Mouse (Mus musculus): ENCODE measurements around the gene S100b. TPM values are rescaled to one million over a fixed set of nuclear protein-coding genes. Genes with fewer than 3 reads are reported as not detected.

The S100b gene
- polyA plus RNA-seq, 1 experiment: 3.1 TPM

GRCm38 (mm10) chr10:76257231-76257630 lies 3.6 kb downstream of the S100b start:
- no peak for TF ChIP-seq POLR2A (IDR thresholded peaks at IDR 0.05; ENCODE audit: borderline replicate concordance, extremely low read depth, low read depth, low read length)
- TF ChIP-seq CTCF (IDR thresholded peaks at IDR 0.05; ENCODE audit: insufficient read depth, low read length): no peak
- no peak for DNase-seq
- 76% methylated on average over 7 of the region's 7 CpGs for WGBS
- peaks cover 12% of the 10 kb centered on the region for H3K4me1 ChIP-seq (ENCODE audit: control insufficient read depth, insufficient read depth, low read length)
- no peak overlapping the region for H3K4me3 ChIP-seq (replicated peaks; ENCODE audit: extremely low read depth, low read depth, low read length)

DNA sequence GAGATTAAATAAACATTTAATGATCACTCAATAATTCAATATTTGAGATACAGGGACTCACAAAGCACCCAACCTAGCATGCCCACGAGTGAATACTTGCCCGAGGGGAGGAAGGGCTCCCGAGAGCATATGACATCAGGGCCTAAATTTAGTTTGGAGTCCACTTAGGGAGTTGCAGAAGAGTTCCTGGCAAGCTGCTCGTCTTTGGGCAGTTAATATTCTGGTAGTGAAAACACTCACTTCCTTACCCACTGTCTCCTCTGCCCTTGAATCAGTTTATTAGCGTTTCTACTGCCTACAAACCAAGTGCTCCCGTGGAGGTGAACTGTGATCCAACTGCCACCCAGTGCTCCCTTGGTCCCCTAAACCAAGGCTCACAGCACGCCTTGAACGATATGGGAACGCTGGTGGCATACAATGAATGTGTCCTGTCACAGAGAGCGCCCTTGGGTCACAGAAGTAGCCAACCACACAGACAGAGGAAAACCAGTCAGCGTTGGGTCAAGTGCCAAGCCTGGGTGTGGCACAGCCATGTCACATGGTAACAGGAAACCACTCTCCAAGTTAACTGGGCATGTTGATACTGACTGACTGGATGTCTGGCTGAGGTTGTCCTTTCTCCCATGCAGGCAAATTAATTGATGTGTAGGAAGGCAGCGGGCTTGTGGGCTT lies 4.2 kb downstream of the S100b start:
- Histone ChIP-seq H3K4me3 (replicated peaks; ENCODE audit: extremely low read depth, low read depth, low read length) (peak overlapping the region; percentile 31), H3K4me1 (ENCODE audit: control insufficient read depth, insufficient read depth, low read length) (peaks cover 12% of the 10 kb centered on the region)
- TF ChIP-seq CTCF (IDR thresholded peaks at IDR 0.05; ENCODE audit: insufficient read depth, low read length): no peak
- TF ChIP-seq POLR2A (IDR thresholded peaks at IDR 0.05; ENCODE audit: borderline replicate concordance, extremely low read depth, low read depth, low read length): no peak
- DNase-seq: peak; percentile 74
- WGBS: 12% methylated on average over 12 of the region's 12 CpGs

DNA sequence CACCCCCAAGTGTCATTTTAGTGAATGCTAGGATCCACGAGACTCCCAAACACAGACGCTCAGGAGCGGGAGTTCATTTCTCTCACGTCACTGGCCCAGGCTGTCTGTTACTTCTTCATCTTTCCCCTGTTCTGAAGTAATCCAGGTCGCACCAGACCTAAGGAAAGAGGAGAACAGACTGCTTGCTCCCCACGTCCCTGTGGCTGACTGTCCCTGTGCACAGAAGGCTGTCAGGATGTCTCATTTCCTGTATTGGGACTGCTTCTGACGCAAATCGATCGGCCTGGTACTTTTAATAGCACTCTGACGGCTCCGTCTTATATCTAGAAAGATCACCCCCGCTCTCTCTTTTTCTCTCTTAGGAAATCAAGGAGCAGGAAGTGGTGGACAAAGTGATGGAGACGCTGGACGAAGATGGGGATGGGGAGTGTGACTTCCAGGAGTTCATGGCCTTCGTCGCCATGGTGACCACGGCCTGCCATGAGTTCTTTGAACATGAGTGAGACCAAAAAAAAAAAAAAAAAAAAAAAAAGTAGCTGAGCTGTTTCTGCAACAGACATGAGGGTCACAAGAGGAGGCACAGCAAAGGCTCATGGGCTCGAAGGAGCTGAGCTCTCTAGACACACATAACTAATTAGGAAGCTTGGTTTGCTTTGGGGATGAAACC lies 6.0 kb downstream of the S100b start:
- no peak for DNase-seq
- 55% methylated on average over 18 of the region's 18 CpGs for WGBS
- H3K4me1 ChIP-seq (ENCODE audit: control insufficient read depth, insufficient read depth, low read length): peaks cover 12% of the 10 kb centered on the region
- TF ChIP-seq POLR2A (IDR thresholded peaks at IDR 0.05; ENCODE audit: borderline replicate concordance, extremely low read depth, low read depth, low read length): no peak
- no peak overlapping the region for H3K4me3 ChIP-seq (replicated peaks; ENCODE audit: extremely low read depth, low read depth, low read length)

DNA sequence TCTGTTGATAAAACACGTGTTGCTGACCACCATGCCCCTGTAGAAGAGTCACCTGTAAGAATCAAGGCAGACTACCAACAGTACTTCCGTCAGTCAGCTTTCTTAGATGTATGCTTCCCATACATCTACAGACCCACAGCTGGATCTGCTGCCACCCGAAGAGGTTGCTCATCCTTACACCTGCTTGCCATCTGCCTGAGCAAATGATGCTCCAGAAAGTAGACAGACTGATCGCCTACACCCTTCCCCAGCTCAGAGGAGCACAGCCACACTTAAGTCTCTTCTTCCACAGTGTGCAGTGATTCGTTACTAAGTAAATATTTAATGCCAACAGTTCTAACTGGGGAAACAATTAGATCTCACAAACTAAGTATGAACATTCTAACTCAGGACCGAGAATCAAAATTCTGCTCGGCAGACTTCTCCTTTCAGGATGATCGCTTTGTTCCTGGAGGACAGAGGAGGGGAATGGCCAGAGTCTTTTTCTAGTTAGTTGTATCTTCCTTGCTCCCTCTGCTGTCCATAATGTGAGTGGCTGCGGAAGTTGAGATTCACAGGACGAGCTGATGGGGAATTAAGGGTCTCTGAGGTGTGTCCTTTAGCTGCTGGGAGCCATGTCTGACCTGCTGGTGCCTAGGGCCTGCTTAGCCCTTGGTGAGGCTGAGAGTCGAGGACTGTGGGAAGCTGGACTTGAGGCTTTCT lies 6.9 kb downstream of the S100b start:
- 50% methylated on average over 11 of the region's 11 CpGs for WGBS
- DNase-seq: no peak
- peaks cover 12% of the 10 kb centered on the region for H3K4me1 ChIP-seq (ENCODE audit: control insufficient read depth, insufficient read depth, low read length)
- H3K4me3 ChIP-seq (replicated peaks; ENCODE audit: extremely low read depth, low read depth, low read length): no peak overlapping the region
- TF ChIP-seq CTCF (IDR thresholded peaks at IDR 0.05; ENCODE audit: insufficient read depth, low read length) (no peak), POLR2A (IDR thresholded peaks at IDR 0.05; ENCODE audit: borderline replicate concordance, extremely low read depth, low read depth, low read length) (no peak)

DNA sequence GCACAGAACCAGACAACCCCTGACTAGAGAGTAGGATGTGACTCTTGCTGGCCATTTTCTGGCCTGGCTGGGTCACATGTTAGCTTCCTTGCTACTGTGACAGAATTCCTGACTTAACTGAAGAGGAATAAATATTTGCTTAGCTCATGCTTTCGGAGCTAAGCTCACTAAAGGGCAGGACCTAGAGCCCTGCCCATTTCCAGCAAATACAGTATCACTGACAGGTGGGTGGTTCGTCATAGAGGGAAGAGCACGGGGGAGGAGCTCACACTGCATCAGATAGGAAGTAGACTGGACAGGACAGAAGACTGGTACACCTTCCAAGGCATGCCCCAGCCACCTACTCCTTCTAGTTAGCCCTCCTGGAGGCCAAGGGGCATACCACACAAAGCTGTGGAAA lies 7.8 kb downstream of the S100b start:
- Histone ChIP-seq H3K4me1 (ENCODE audit: control insufficient read depth, insufficient read depth, low read length) (peaks cover 12% of the 10 kb centered on the region), H3K4me3 (replicated peaks; ENCODE audit: extremely low read depth, low read depth, low read length) (no peak overlapping the region)
- peak; percentile 42 for DNase-seq
- TF ChIP-seq POLR2A (IDR thresholded peaks at IDR 0.05; ENCODE audit: borderline replicate concordance, extremely low read depth, low read depth, low read length): no peak
- TF ChIP-seq CTCF (IDR thresholded peaks at IDR 0.05; ENCODE audit: insufficient read depth, low read length): no peak
- WGBS: 74% methylated on average over 3 of the region's 3 CpGs

DNA sequence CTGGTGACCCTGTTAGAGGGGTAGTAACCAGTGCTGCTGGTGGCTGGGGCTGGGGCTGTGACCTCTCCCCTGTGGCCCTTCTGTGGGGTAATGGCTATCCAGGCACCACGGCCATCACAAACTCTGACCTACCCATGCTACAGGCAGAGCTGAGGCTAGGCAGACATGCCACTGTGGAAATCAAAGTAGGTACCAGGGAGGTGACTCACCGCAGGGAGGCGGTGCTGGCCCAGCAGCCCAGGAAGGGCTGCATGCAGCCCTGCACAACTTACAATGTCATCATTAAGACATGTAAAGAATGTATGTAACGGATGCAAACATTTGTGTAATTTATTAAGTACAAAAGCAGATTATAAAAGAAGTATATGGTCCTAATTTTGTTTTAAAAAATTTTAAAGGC lies 8.8 kb downstream of the S100b start:
- Histone ChIP-seq H3K4me1 (ENCODE audit: control insufficient read depth, insufficient read depth, low read length) (peaks cover 10% of the 10 kb centered on the region; the same call in 1 of the 2 replicates), H3K4me3 (replicated peaks; ENCODE audit: extremely low read depth, low read depth, low read length) (no peak overlapping the region)
- peak; percentile 4; the same call in 1 of the 2 replicates for TF ChIP-seq CTCF (IDR thresholded peaks at IDR 0.05; ENCODE audit: insufficient read depth, low read length)
- no peak for TF ChIP-seq POLR2A (IDR thresholded peaks at IDR 0.05; ENCODE audit: borderline replicate concordance, extremely low read depth, low read depth, low read length)
- WGBS: 69% methylated on average over 4 of the region's 4 CpGs
- DNase-seq: no peak

DNA sequence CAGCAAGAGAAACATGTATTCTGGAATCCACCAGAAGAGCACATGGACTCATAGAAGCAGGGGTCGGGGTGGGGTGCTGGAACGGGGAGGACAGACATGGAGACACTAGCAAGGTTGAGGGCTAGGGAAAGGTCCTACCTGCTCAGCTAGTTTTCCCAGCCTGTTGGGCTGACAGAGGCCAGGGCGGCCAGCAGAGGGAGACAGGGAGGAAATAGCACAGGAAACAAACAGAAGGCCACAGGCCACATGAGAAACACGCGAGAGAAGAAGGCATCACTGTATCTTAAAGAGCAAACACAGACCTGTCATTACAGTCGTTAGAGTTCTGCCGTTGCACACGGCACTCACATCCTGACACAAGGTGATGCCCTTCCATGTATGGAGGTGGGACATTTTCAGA lies 17.6 kb downstream of the S100b start:
- H3K4me1 ChIP-seq (ENCODE audit: control insufficient read depth, insufficient read depth, low read length): no peaks in the 10 kb centered on the region
- DNase-seq: peak; percentile 45
- WGBS: 35% methylated on average over 8 of the region's 8 CpGs
- no peak overlapping the region for H3K4me3 ChIP-seq (replicated peaks; ENCODE audit: extremely low read depth, low read depth, low read length)
- TF ChIP-seq CTCF (IDR thresholded peaks at IDR 0.05; ENCODE audit: insufficient read depth, low read length): peak; percentile 70
- TF ChIP-seq POLR2A (IDR thresholded peaks at IDR 0.05; ENCODE audit: borderline replicate concordance, extremely low read depth, low read depth, low read length): no peak

DNA sequence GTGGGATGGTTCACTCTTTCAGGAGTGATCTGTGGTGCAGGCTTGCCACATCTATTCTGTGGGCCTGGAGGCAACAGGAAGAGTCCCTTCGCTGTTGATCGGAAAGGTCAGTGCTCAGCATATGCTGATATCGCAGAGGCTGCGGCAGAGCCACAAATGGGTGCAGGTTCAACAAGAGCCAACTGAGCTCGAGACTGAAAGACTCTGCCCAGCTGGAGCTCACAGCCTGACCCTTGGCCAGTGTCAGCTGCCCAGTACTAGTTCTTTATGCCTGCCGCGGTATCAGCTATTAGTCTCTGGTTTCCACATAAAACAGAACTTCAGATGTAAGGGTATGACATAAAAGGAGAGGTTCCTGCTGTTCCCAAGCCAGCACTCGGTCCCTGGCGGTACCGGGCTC lies 21.6 kb downstream of the S100b start:
- Histone ChIP-seq H3K4me1 (ENCODE audit: control insufficient read depth, insufficient read depth, low read length) (no peaks in the 10 kb centered on the region), H3K4me3 (replicated peaks; ENCODE audit: extremely low read depth, low read depth, low read length) (no peak overlapping the region)
- TF ChIP-seq CTCF (IDR thresholded peaks at IDR 0.05; ENCODE audit: insufficient read depth, low read length) (no peak), POLR2A (IDR thresholded peaks at IDR 0.05; ENCODE audit: borderline replicate concordance, extremely low read depth, low read depth, low read length) (no peak)
- no peak for DNase-seq
- 81% methylated on average over 10 of the region's 10 CpGs for WGBS

DNA sequence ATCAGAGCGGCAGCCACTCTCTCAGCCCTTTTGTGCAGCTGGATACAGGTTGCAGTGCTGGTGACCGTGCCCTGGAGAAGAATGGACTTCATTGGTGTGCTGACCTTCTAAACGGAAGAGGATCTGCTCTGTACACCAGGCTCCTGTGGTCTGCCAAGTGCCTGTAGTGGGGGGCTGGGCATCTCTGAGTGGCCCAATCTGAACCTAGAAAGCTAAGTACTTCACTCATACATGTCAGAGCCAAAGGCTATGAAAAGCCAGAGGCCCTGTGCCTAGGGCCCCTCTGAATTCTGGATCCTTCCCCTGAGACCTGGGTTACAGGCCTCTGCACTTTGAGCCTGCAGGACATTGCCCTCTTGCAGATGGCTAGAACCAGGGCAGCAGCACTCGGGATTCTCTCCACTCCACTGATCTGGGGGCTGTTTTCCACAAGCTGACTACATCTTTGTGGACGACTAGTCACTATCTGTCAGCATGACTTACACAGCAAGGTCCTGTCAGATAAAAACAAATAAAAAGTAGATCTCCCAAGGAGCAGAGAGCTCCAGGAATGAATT lies 25.0 kb downstream of the S100b start:
- H3K4me1 ChIP-seq (ENCODE audit: control insufficient read depth, insufficient read depth, low read length): no peaks in the 10 kb centered on the region
- DNase-seq: no peak
- 72% methylated on average over 5 of the region's 5 CpGs for WGBS
- TF ChIP-seq CTCF (IDR thresholded peaks at IDR 0.05; ENCODE audit: insufficient read depth, low read length): no peak
- TF ChIP-seq POLR2A (IDR thresholded peaks at IDR 0.05; ENCODE audit: borderline replicate concordance, extremely low read depth, low read depth, low read length): no peak
- H3K4me3 ChIP-seq (replicated peaks; ENCODE audit: extremely low read depth, low read depth, low read length): no peak overlapping the region

Data from lung, adult 2 months (tissue).